Mouse (Mus musculus) monocyte, adult 59 days (primary cell): ENCODE measurements around the gene Aspdh. TPM values are rescaled to one million over a fixed set of nuclear protein-coding genes. Genes with fewer than 3 reads are reported as not detected.

ENCODE experiments used
- total RNA-seq, 2 experiments: library from RNA; stranded (reverse); gene quantifications; one replicate each; pipeline ENCODE4 v1.2.4; 2023

Aspdh gene
- not detected for total RNA-seq

GRCm38 (mm10) chr7:44465111-44465510 lies at the start of gene Aspdh:
Gene Aspdh, plus strand, starts transcription at chr7:44465391.

GRCm38 (mm10) chr7:44428968-44429521 lies 36.1 kb upstream of the Aspdh start, which contains the start of gene Lrrc4b:
Gene Lrrc4b, plus strand, starts transcription at chr7:44429018.

GRCm38 (mm10) chr7:44467811-44468411 lies 2.7 kb downstream of the Aspdh start, which contains the start of gene Josd2:
Gene Josd2, plus strand, starts transcription at chr7:44467980.

GRCm38 (mm10) chr7:44495992-44496770 lies 31.0 kb downstream of the Aspdh start, which contains the start of the genes Emc10 and Fam71e1:
Gene Emc10, minus strand, starts transcription at chr7:44496529.
Gene Fam71e1, plus strand, starts transcription at chr7:44496581.

Other genes starting within 250 kb of the Aspdh start
- gene Klk1b5, start 249.4 kb upstream of the Aspdh start, total RNA-seq: not detected
- gene Klk1, start 240.0 kb upstream of the Aspdh start, total RNA-seq: under 1 TPM in 1 of 2 experiments, not detected in 1; 0.52 TPM
- gene Gm36864, start 229.2 kb upstream of the Aspdh start, total RNA-seq: not detected
- gene 1700028J19Rik, start 218.7 kb upstream of the Aspdh start, total RNA-seq: 1 to 10 TPM; 1.6 to 1.9 TPM
- 10 to 100 TPM; 56.9 to 61.6 TPM for gene 2410002F23Rik, start 218.7 kb upstream of the Aspdh start, total RNA-seq
- not detected for gene Acp4, start 208.0 kb upstream of the Aspdh start, total RNA-seq
- gene Gm15517, start 203.9 kb upstream of the Aspdh start, total RNA-seq: 1 to 10 TPM in 1 of 2 experiments, not detected in 1; 4.4 TPM
- gene Clec11a, start 158.5 kb upstream of the Aspdh start, total RNA-seq: under 1 TPM; 0.31 to 0.33 TPM
- gene Shank1, start 155.1 kb upstream of the Aspdh start, total RNA-seq: 1 to 10 TPM; 1.1 to 1.2 TPM
- gene Syt3, start 81.3 kb upstream of the Aspdh start, total RNA-seq: 1 to 10 TPM in 1 of 2 experiments, under 1 TPM in 1; 0.89 to 1.4 TPM
- gene 1700008O03Rik, start 79.6 kb upstream of the Aspdh start, total RNA-seq: 1 to 10 TPM; 1.0 to 1.2 TPM
- gene Lrrc4b, start 36.4 kb upstream of the Aspdh start, total RNA-seq: not detected
- 10 to 100 TPM; 44.5 to 50.4 TPM for gene Josd2, start 2.6 kb downstream of the Aspdh start, total RNA-seq
- 10 to 100 TPM; 58.9 to 60.9 TPM for gene Emc10, start 31.1 kb downstream of the Aspdh start, total RNA-seq
- 1 to 10 TPM; 2.8 to 3.8 TPM for gene Fam71e1, start 31.2 kb downstream of the Aspdh start, total RNA-seq
- gene Mybpc2, start 59.3 kb downstream of the Aspdh start, total RNA-seq: under 1 TPM; 0.13 to 0.27 TPM
- 1 to 10 TPM; 5.7 to 9.4 TPM for gene Spib, start 66.7 kb downstream of the Aspdh start, total RNA-seq
- 10 to 100 TPM; 14.4 to 18.7 TPM for gene Pold1, start 83.5 kb downstream of the Aspdh start, total RNA-seq
- 100 to 1,000 TPM; 256 TPM for gene Nr1h2, start 88.6 kb downstream of the Aspdh start, total RNA-seq
- 100 to 1,000 TPM; 353 to 405 TPM for gene Napsa, start 107.0 kb downstream of the Aspdh start, total RNA-seq
- gene Kcnc3, start 125.3 kb downstream of the Aspdh start, total RNA-seq: 1 to 10 TPM; 1.7 to 3.4 TPM
- gene Myh14, start 205.5 kb downstream of the Aspdh start, total RNA-seq: 1 to 10 TPM in 1 of 2 experiments, under 1 TPM in 1; 0.15 to 1.3 TPM
- gene Izumo2, start 243.4 kb downstream of the Aspdh start, total RNA-seq: not detected